Mouse (Mus musculus) lung, adult 2 months (tissue): Measurements from ENCODE around the gene Gga1. TPM values are rescaled to one million over a fixed set of nuclear protein-coding genes. Genes with fewer than 3 reads are reported as not detected.
"Not testable (repeated sequence)": the region's sequence is repeated elsewhere in the genome, so short reads cannot be mapped to it uniquely, and the experiment has no call there.

ENCODE experiments used
- DNase-seq: peaks from one replicate; pipeline ENCODE4 v3.0.0; 2022
- H3K4me1 ChIP-seq: fragments of 200-500 bp; 2 replicates; pipeline ENCODE4 v1.6.1; 2011; ENCODE audit warnings: low read length; ENCODE audit not compliant: control insufficient read depth, insufficient read depth
- H3K4me3 ChIP-seq: fragments of 200-500 bp; replicated peaks from 2 replicates; pipeline ENCODE3; 2011; ENCODE audit warnings: low read depth, mild to moderate bottlenecking, control low read depth, low read length; ENCODE audit errors: extremely low read depth
- CTCF ChIP-seq: fragments of 200-500 bp; IDR thresholded peaks from 2 replicates; pipeline ENCODE4 v1.5.1; 2011; ENCODE audit warnings: mild to moderate bottlenecking, low read length, control low read depth; ENCODE audit not compliant: insufficient read depth
- POLR2A ChIP-seq: fragments of 200-500 bp; IDR thresholded peaks from 2 replicates; pipeline ENCODE4 v1.6.1; 2011; ENCODE audit warnings: low read depth, mild to moderate bottlenecking, control low read depth, low read length, borderline replicate concordance; ENCODE audit errors: extremely low read depth
- WGBS: fragments of 180-500 bp; shearing (Covaris S2); methylation state at CpG from one replicate; pipeline ENCODE4 v1.1.7; 2018; 5-methylcytosine and 5-hydroxymethylcytosine counted together
- polyA plus RNA-seq: library from polyadenylated mRNA; depleted of rRNA; stranded (reverse); fragments of >200 nt; gene quantifications from 2 replicates; pipeline ENCODE4 v1.2.3, GENCODE M21; 2012

Gga1 gene
- polyA plus RNA-seq, 1 experiment = 113 TPM

DNA sequence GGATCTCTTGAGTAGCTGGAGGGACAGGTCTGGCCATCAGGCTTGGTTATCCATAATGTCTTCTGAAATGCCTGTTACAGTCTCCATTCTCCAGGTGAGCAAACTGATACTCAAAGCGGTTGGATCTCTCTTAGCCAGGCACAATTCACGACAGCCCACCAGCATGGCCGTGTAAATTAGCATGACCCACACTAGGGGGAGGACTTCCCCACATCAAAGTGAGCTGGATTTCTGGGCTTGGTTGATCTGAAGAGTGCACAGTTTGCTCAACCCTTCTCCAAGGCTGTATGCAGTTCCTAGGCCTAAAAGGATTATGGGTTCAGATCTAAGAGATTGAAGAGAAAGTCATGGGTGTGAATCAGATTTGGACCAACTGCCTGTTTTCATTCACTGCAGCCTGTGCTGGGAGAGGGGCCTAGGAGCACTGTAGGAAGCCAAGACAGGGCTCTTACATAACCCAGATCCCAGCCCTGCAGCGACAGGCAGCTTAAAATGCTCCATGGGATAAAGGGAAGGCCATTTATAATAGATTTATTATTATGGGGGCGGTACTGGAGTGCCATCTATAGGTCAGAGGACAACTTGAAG lies 4.9 kb upstream of the Gga1 start:
- WGBS = 54% methylated on average over 5 of the region's 5 CpGs
- H3K4me1 ChIP-seq = peaks cover 13% of the 10 kb centered on the region
- DNase-seq = no peak
- TF ChIP-seq POLR2A (no peak), CTCF (no peak)
- H3K4me3 ChIP-seq = no peak overlapping the region

- TF ChIP-seq CTCF (no peak), POLR2A (no peak)
- peaks cover 4% of the 10 kb centered on the region for H3K4me1 ChIP-seq
- DNase-seq = no peak
- WGBS = 51% methylated on average over 13 of the region's 13 CpGs
- no peak overlapping the region for H3K4me3 ChIP-seq
Measured at GRCm38 (mm10) chr15:78873803-78874435, 3.1 kb upstream of the Gga1 start.

DNA sequence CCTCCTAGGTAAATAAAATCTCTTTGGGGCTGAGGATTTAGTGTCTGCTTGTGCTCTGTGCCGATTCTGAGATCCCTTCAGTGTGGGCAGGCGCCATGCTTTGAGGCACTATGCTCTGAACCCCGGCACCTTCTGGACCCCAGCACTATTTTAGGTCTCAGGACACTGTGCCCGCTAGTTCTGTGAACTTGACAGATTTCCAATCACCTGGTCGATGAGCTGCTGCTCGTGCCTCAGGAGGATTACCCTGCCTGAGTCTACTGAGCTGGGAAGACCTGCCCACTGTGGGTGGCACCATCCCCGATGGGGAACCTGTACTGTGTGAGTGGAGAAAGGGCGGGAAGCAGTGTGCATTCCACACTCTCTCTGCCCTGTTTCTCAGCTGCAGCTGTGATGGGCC lies 2.0 kb upstream of the Gga1 start:
- no peak overlapping the region for H3K4me3 ChIP-seq
- WGBS = 72% methylated on average over 8 of the region's 8 CpGs
- TF ChIP-seq CTCF = no peak
- no peak for TF ChIP-seq POLR2A
- peaks cover 7% of the 10 kb centered on the region for H3K4me1 ChIP-seq
- DNase-seq = no peak

- 79% methylated on average over 5 of the region's 5 CpGs for WGBS
- TF ChIP-seq CTCF (no peak), POLR2A (no peak)
- H3K4me1 ChIP-seq = peaks cover 7% of the 10 kb centered on the region
Measured at GRCm38 (mm10) chr15:78875537-78875936, 1.5 kb upstream of the Gga1 start.

DNA sequence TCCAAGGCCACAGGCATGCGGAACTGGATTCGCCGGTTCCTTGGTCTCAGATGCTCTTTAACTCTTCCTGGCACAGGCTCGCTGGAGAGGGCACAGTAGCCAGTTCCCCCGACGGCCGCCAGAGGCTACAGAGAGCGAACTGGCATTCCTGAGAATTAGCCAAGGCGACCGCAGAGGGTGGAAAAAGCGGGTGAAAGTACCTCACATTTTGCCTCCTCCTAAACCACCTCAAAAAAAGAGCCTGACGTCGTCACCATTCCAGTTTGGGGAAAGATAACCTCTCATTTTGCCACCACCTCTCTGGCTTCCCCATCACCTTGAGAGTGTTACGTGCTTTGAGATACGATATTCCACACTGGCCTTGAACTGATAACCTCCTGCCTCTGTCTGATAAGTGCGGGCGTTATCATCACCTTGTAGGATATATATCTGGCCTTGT lies 713 bp upstream of the Gga1 start:
- peak; percentile 84 for DNase-seq
- TF ChIP-seq CTCF = peak; percentile 68
- TF ChIP-seq POLR2A = 0 out of 2 replicates have a peak, but pooled peaks have one; percentile 17
- Histone ChIP-seq H3K4me1 (peaks cover 7% of the 10 kb centered on the region), H3K4me3 (peak overlapping the region; percentile 51)
- 2% methylated on average over 17 of the region's 17 CpGs for WGBS

More at GRCm38 (mm10) chr15:78875537-78875936, 1.5 kb upstream of the Gga1 start:
- no peak for DNase-seq
- H3K4me3 ChIP-seq = no peak overlapping the region

GRCm38 (mm10) chr15:78877810-78878390 lies 910 bp downstream of the Gga1 start:
- DNase-seq = peak; percentile 35
- Histone ChIP-seq H3K4me3 (peak overlapping the region; percentile 51), H3K4me1 (peaks cover 7% of the 10 kb centered on the region)
- WGBS = under 1% methylated on average over 17 of the region's 17 CpGs
- TF ChIP-seq CTCF (no peak), POLR2A (no peak)

DNA sequence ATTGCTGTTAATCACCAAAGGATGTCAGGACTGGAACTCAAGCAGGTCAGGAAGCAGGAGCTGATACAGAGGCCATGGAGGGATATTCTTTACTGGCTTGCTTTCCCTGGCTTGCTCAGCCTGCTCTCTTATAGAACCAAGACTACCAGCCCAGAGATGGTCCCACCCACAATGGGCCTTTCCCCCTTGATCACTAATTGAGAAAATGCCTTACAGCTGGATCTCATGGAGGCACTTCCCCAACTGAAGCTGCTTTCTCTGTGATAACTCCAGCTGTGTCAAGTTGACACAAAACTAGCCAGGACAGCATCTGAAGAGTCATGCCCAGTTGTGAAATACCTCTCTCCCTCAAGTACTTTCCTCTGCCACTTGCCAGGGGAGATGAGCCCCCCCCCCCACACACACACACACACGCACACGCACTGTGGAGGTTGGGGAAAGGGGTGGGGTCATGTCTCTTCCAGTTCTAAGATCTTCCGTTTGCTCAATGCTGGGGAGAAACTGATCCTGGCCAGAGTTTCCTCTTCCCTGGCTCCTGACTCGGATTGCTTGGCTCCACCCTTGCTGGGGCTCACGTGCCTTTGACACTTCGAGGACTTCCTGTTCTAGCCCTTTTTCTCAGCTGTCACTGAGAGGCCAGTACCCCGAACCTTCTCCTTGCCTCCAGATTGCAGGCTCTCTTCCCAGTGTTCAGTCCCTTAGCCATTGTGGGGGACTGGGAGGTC lies 2.0 kb downstream of the Gga1 start:
- peak; percentile 44 for DNase-seq
- 7% methylated on average over 7 of the region's 7 CpGs for WGBS
- not testable (repeated sequence) for H3K4me3 ChIP-seq, H3K4me1 ChIP-seq

GRCm38 (mm10) chr15:78880432-78880831 lies 3.4 kb downstream of the Gga1 start:
- DNase-seq = no peak
- TF ChIP-seq POLR2A (no peak), CTCF (no peak)
- Histone ChIP-seq H3K4me1 (peaks cover 7% of the 10 kb centered on the region), H3K4me3 (no peak overlapping the region)
- WGBS = 88% methylated on average over 8 of the region's 8 CpGs

DNA sequence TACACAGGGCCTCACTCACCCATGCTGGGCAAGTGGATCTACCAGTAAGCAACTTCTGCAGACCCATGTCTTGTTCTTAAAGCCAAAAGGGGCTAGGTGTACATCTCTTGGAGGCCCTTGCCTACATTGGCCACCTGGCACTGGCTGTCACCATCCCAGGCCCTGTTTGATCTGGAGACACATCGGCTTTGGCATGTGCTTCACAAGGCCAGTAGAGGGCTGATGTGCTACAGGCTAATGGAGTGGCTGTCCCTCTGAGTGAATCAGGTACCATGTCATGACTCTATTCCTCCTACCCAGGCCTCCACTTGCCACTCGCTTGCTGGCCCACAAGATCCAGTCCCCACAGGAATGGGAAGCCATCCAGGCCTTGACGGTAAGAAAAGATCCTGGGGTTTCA lies 4.8 kb downstream of the Gga1 start:
- DNase-seq = no peak
- Histone ChIP-seq H3K4me1 (peaks cover 7% of the 10 kb centered on the region), H3K4me3 (no peak overlapping the region)
- TF ChIP-seq CTCF (no peak), POLR2A (no peak)
- WGBS = 83% methylated on average over 3 of the region's 3 CpGs

GRCm38 (mm10) chr15:78889401-78889853 lies 12.4 kb downstream of the Gga1 start:
- TF ChIP-seq CTCF (no peak), POLR2A (peak; percentile 24; the same call in 1 of the 2 replicates)
- peak; percentile 31 for DNase-seq
- 0 out of 2 replicates have a peak, but pooled peaks cover 3% of the 10 kb centered on the region for H3K4me1 ChIP-seq
- WGBS = 37% methylated on average over 13 of the region's 13 CpGs
- H3K4me3 ChIP-seq = no peak overlapping the region
